Mouse (Mus musculus) lung, postnatal 0 days (tissue): Measurements from ENCODE around the gene Tmco3.

Source experiments
- CTCF ChIP-seq: IDR thresholded peaks from 2 replicates; pipeline ENCODE4 v1.5.1; 2016; ENCODE audit warnings: antibody characterized with exemption, mild to moderate bottlenecking
- EP300 ChIP-seq: IDR thresholded peaks from 2 replicates; pipeline ENCODE4 v1.6.1; 2016; ENCODE audit warnings: antibody characterized with exemption, mild to moderate bottlenecking, control low read depth

- TF ChIP-seq CTCF (no peak), EP300 (no peak)
Measured at GRCm38 (mm10) chr8:13343134-13343533, 55.1 kb downstream of the Tmco3 start.
